Mouse (Mus musculus): ENCODE measurements around the gene Fbxw5.

DNA sequence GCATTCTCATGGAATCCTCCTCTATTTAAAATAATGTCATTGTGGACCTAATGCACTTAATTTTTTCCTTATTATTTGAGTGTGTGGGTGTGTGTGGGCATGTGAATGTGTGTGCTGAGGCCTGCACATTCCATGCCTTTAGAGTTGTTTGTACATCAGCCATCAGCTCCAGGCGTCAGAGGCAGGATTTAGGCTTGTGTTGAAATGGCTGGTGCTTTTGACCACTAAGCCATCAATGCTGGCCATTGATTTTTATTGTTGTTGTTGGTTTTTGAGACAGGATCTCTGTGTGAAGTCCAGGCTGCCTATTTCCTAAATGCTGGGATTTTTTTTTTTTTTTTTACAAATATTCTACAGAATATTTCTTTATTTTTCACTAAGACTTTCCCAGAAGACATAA lies 47.6 kb upstream of the Fbxw5 start:
- no peak for TF ChIP-seq CTCF (IDR thresholded peaks at IDR 0.05; ENCODE audit: insufficient read depth, low read depth, low read length)
- TF ChIP-seq POLR2A (IDR thresholded peaks at IDR 0.05; ENCODE audit: insufficient read depth, low read depth, low read length), result no peak

Measured in olfactory bulb, adult 2 months (tissue).